Mouse (Mus musculus) bone marrow, adult 2 months (tissue): ENCODE data around the gene Ggt7.

Experiments
- CTCF ChIP-seq: fragments of 200-500 bp; IDR thresholded peaks from 2 replicates; pipeline ENCODE4 v1.5.1; 2011; ENCODE audit warnings: low read length, control low read depth; ENCODE audit not compliant: control insufficient read depth, insufficient read depth
- POLR2A ChIP-seq: fragments of 200-500 bp; IDR thresholded peaks from 2 replicates; pipeline ENCODE4 v1.6.1; 2011; ENCODE audit warnings: low read depth, mild to moderate bottlenecking, control low read depth, low read length, borderline replicate concordance; ENCODE audit not compliant: control insufficient read depth

DNA sequence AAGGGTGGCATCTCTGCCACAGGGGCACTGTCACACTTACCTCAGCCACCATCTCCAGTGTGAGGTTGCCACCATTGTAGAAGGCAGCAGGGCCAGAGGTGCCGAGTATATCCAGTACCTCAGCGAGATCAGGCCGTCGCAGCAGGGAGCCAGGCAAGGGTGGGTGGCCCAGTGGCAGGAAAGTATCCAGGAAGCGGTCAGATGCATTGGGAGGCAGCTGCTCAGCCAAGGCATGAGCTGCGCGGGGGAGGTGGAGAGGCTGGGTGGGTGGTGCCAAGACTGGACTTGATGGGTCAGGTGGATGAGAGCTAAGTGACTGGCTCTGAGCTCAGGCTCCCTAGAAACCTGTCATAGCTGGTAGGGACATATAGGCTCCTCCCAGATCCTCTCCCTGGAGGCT is 15.4 kb downstream of the Ggt7 start:
- TF ChIP-seq CTCF: no peak
- TF ChIP-seq POLR2A: no peak
